In the genomic region with DNA sequence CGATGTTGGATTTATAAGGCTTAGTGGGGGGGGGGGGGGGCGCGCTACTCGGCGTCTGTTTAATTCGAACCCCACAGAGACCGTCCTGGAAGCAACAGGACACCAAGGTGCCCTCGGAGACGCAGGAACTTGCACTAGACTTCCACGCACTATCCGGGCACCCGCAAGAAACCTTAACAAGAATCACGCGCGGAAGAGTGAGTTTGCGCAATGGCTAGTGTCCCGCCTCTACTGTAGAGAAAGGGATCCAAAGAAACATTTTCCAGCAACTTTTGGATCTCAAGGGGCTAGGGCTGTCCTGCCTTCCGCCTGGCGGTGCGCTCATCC, we compare ENCODE assay signal across 8 mouse cellular contexts. TPM values are rescaled to one million over a fixed set of nuclear protein-coding genes. Genes with fewer than 3 reads are reported as not detected.
DNase-seq lines count a peak whose midpoint lies in the region; ATAC-seq and TF ChIP-seq lines count a peak whose summit lies in the region.

No protein-coding gene starts in this region.

- peaks cover 30% of the 10 kb centered on the region for H3K4me1 ChIP-seq in kidney, adult 2 months (ENCODE audit: control insufficient read depth, insufficient read depth, low read length)
- no peaks in the 10 kb centered on the region for H3K4me1 ChIP-seq in cortical plate, adult 2 months (ENCODE audit: control insufficient read depth, insufficient read depth, low read length)
- peaks cover 25% of the 10 kb centered on the region for H3K4me1 ChIP-seq in hindbrain, embryonic 14.5 days (replicated peaks; ENCODE audit: control insufficient read depth, insufficient read depth, low read length)
- 0 out of 2 replicates have a peak, but pooled peaks cover 4% of the 10 kb centered on the region for H3K4me1 ChIP-seq in midbrain, embryonic 14.5 days (ENCODE audit: control insufficient read depth, insufficient read depth, low read length)

- no peak for TF ChIP-seq CTCF in kidney, adult 2 months (conservative IDR thresholded peaks at IDR 0.05; ENCODE audit: insufficient read depth, insufficient read length, low read depth, low read length)
- no peak for TF ChIP-seq CTCF in cortical plate, adult 2 months (IDR thresholded peaks at IDR 0.05; ENCODE audit: extremely low read depth, insufficient read depth, low read length)

- H3K27ac ChIP-seq in kidney, adult 2 months (ENCODE audit: insufficient read depth, low read depth, low read length): peak overlapping the region; percentile 47; the same call in 1 of the 2 replicates
- H3K27ac ChIP-seq in cortical plate, adult 2 months (ENCODE audit: insufficient read depth, low read length): no peak overlapping the region
- no peak overlapping the region for H3K27ac ChIP-seq in hindbrain, embryonic 14.5 days
- no peak overlapping the region for H3K27ac ChIP-seq in midbrain, embryonic 14.5 days (replicated peaks; ENCODE audit: low read depth, low read length)

- intact Hi-C loops in gastrocnemius, postnatal 36 days (cut with DNase I): no loop called here

- no peaks in the 10 kb centered on the region for H3K9me3 ChIP-seq in hindbrain, embryonic 14.5 days (ENCODE audit: control insufficient read depth, low read length)
- no peaks in the 10 kb centered on the region for H3K9me3 ChIP-seq in midbrain, embryonic 14.5 days (ENCODE audit: control insufficient read depth, low read length)

- peak overlapping the region; percentile 92 for H3K4me2 ChIP-seq in hindbrain, embryonic 14.5 days (replicated peaks)
- H3K4me2 ChIP-seq in midbrain, embryonic 14.5 days (ENCODE audit: low read length): peak overlapping the region; percentile 98

- H3K4me3 ChIP-seq in kidney, adult 2 months (ENCODE audit: insufficient read depth, low read depth, low read length): peak overlapping the region; percentile 54
- peak overlapping the region; percentile 40 for H3K4me3 ChIP-seq in cortical plate, adult 2 months (ENCODE audit: insufficient read depth, low read length)
- H3K4me3 ChIP-seq in hindbrain, embryonic 14.5 days (replicated peaks; ENCODE audit: low read length): peak overlapping the region; percentile 59
- H3K4me3 ChIP-seq in midbrain, embryonic 14.5 days (replicated peaks; ENCODE audit: low read depth, low read length): peak overlapping the region; percentile 70

- no peaks in the 10 kb centered on the region for H3K36me3 ChIP-seq in kidney, adult 2 months (ENCODE audit: control insufficient read depth, insufficient read depth, low read length)
- no peaks in the 10 kb centered on the region for H3K36me3 ChIP-seq in hindbrain, embryonic 14.5 days (replicated peaks; ENCODE audit: control insufficient read depth, insufficient read depth)
- no peaks in the 10 kb centered on the region for H3K36me3 ChIP-seq in midbrain, embryonic 14.5 days (ENCODE audit: control insufficient read depth, insufficient read depth, low read length)

- no peak for ATAC-seq in hindbrain, embryonic 14.5 days (ENCODE audit: low FRiP score)
- ATAC-seq in midbrain, embryonic 14.5 days (ENCODE audit: low FRiP score, low TSS enrichment): no peak

- 13% methylated on average over 20 of the region's 20 CpGs for WGBS in kidney, adult 2 months
- WGBS in hindbrain, embryonic 14.5 days: 6% methylated on average over 20 of the region's 20 CpGs
- WGBS in midbrain, embryonic 14.5 days: 2% methylated on average over 20 of the region's 20 CpGs

- no peak for DNase-seq in kidney, adult 2 months
- DNase-seq in kidney, postnatal 10 days: no peak
- no peak for DNase-seq in hindbrain, embryonic 14.5 days (ENCODE audit: low spot score)
- no peak for DNase-seq in midbrain, embryonic 14.5 days
- DNase-seq in right cerebral cortex, postnatal 4 days: no peak
- DNase-seq in thymus, postnatal 4 days: no peak
- DNase-seq in gastrocnemius, postnatal 36 days: no peak

- no peaks in the 10 kb centered on the region for H3K27me3 ChIP-seq in kidney, adult 2 months (replicated peaks; ENCODE audit: control insufficient read depth, insufficient read depth, low read length)
- H3K27me3 ChIP-seq in hindbrain, embryonic 14.5 days (ENCODE audit: control insufficient read depth, insufficient read depth, low read length): peaks cover 3% of the 10 kb centered on the region; the same call in 1 of the 2 replicates
- H3K27me3 ChIP-seq in midbrain, embryonic 14.5 days (ENCODE audit: control insufficient read depth, insufficient read depth, low read length): 0 out of 2 replicates have a peak, but pooled peaks cover 9% of the 10 kb centered on the region

- peak overlapping the region; percentile 76 for H3K9ac ChIP-seq in hindbrain, embryonic 14.5 days
- H3K9ac ChIP-seq in midbrain, embryonic 14.5 days (replicated peaks; ENCODE audit: low read length): peak overlapping the region; percentile 73

- no peak for TF ChIP-seq POLR2A in kidney, adult 2 months (IDR thresholded peaks at IDR 0.05; ENCODE audit: low read depth, low read length)
- no peak for TF ChIP-seq POLR2A in cortical plate, adult 2 months (IDR thresholded peaks at IDR 0.05; ENCODE audit: extremely low read depth, insufficient read depth, low read length)

RNA-seq across cellular contexts. Expression of gene Tns3, which starts 40.5 kb away (rescaled TPM):
- 63.7 and 70.5 TPM in 2 replicates for polyA plus RNA-seq in kidney, adult 2 months (2012; rRNA removed)
- 23.7 and 24.2 TPM in 2 replicates for polyA plus RNA-seq in cortical plate, adult 2 months (2012; rRNA removed)
- polyA plus RNA-seq in hindbrain, embryonic 14.5 days (2014; fragmentation: Nextera tagmentation; extraction: Ambion mirVana): 6.0 and 6.8 TPM in 2 replicates
- polyA plus RNA-seq in midbrain, embryonic 14.5 days (2014; fragmentation: Nextera tagmentation; extraction: Ambion mirVana): 3.8 and 4.4 TPM in 2 replicates
- 1 to 10 TPM; 4.7 to 5.9 TPM for total RNA-seq in gastrocnemius, postnatal 36 days (2021)
